Mouse (Mus musculus) megakaryocyte, embryonic 14.5 days (primary cell): Measurements from ENCODE around the gene Polr2m.
A peak's percentile ranks its signal among the peaks of the same experiment; 100 is the strongest.

Experiments used
- FLI1 ChIP-seq: IDR thresholded peaks from 2 replicates; pipeline ENCODE4 v1.6.1; 2012; ENCODE audit warnings: low read length, inconsistent platforms, mixed read lengths
- GATA1 ChIP-seq: IDR thresholded peaks from 3 replicates; pipeline ENCODE4 v1.6.1; 2012; ENCODE audit warnings: mixed read lengths, low read length, inconsistent platforms, borderline replicate concordance

GRCm38 (mm10) chr9:71485475-71486094 is at the start of gene Polr2m:
- no peak for TF ChIP-seq GATA1
- TF ChIP-seq FLI1: peak; percentile 86; the same call in 1 of the 2 replicates
